Mouse (Mus musculus): ENCODE measurements around the gene Mylk4.

GRCm38 (mm10) chr13:32760795-32761194 is 23.0 kb downstream of the Mylk4 start:
- TF ChIP-seq EP300 (IDR thresholded peaks at IDR 0.05; ENCODE audit: insufficient read depth, low read depth, low read length) (no peak), CTCF (IDR thresholded peaks at IDR 0.05) (no peak)

Data from heart, adult 2 months (tissue).